Mouse (Mus musculus): ENCODE results near the gene Gm5868. TPM values are rescaled to one million over a fixed set of nuclear protein-coding genes. Genes with fewer than 3 reads are reported as not detected.
"Not testable (repeated sequence)": the region's sequence is repeated elsewhere in the genome, so short reads cannot be mapped to it uniquely, and the experiment has no call there.

Gene Gm5868
- not detected for total RNA-seq (2021)

DNA sequence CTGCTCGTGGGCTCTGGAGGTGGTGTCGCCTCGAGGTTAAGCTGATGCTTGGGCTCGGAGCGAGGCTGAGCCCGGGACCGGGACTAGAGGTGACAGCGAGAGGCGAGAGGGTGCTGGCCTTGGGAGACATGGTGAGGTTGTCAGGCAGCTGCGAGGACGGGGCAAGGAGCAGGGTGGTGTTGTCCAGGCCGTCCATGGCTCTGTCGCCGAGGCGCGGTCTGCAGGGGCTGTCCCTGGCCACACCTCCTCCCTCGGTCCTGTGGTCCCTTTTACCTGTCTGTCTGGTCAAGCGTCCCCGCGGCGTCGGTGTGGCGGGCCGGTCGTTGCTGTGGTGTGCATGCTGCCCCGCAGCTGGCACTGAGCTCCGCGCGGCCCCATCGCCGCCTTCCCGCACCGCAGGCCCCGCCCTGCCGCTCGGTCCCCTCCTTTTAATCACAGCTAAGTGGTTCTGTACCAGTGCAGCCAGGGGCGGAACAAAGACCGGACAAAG lies at the start of gene Gm5868:
TSS of gene Gm5868 (minus strand) at position 360 of the 490 bp plus-strand sequence.
- DNase-seq = no peak

GRCm38 (mm10) chr5:72636576-72636975 lies 49.2 kb upstream of the Gm5868 start:
- DNase-seq = no peak

GRCm38 (mm10) chr5:72636122-72636521 lies 48.8 kb upstream of the Gm5868 start:
- no peak for DNase-seq

GRCm38 (mm10) chr5:72634791-72635271 lies 47.5 kb upstream of the Gm5868 start:
- no peak for DNase-seq

- DNase-seq = no peak
Measured at GRCm38 (mm10) chr5:72630026-72630425, 42.7 kb upstream of the Gm5868 start.

DNA sequence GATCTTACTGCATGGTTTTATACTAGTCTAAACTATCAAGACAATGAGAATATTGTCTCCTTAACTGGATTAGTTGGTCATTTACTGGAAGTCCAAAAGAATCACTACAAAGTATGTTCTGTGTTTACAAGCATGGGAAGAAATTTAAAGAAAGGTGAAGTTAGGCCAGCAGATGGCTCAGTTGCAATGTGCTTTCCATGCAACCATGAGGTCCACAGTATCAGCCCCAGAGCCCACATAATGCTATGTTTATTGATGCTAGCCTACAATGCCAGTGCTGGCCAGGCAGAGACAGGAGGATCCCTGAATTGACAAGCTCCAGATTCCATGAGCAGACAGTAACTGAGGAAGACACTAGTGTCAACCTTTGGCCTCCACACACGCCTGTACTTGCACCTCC lies 33.7 kb upstream of the Gm5868 start:
- no peak for DNase-seq

- DNase-seq = no peak
Measured at GRCm38 (mm10) chr5:72617413-72617812, 30.1 kb upstream of the Gm5868 start.

DNA sequence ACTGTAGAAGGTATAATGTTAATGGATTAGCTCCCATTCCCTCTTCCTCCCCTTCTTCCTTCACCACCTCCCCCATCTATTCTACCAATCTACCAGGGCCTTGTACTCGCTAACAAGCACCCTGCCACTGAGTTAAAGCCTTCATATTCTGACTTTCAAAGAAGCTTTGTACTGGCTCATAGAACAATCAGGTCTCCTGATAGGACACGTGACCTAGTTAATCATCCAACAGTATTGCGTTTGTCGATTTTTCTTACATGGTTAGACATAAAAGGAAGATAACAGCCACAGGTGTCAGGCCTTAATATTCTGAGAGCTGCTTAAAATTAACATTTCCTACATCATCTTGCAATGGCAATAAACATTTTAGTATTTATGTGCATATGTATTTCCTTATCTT lies 15.8 kb upstream of the Gm5868 start:
- DNase-seq = no peak

DNA sequence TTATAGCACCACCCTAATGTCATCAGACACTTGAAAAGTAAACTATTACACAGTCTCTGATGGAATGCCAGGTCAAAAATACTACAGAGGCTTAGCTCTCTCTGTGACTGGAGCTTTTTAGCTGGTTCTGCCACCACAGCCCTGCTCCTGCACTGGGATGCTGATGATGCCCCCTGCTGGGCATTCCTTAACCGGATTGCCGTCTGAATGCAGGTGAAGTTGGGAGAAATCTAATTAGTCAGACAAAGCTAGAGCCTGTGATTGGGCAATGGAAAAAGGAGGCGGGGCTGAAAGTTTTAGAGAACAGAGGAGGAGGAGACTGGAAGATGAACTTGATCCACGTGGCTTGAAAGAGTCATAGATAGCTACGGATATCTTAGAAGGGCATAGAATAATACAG lies 13.7 kb upstream of the Gm5868 start:
- DNase-seq = peak; percentile 69

DNA sequence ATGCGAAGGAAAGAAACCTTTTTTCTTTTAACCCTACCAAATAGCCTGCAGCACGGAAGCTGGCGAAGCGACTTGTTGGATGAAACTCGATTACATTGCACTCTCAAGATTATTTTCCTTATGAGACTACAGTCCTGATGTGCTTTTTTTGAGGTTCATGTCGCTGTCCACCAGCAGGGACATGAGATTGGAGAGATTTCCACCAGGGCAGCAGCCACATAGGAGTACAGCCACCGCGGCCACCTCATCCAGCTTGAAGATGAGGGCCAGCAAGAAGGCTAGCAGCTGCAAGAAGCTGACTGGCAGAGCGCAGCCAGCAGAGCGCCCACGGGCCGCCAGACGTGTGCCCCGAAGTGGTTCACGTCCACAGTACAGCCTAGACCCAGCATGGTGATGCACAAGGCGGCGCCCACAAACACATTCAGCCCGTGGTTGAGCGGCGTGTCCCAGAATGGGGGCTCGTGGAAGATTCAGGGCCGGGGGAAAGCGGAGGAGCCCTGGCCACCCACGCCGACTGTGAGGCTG lies 622 bp downstream of the Gm5868 start:
- DNase-seq = not testable (repeated sequence)

DNA sequence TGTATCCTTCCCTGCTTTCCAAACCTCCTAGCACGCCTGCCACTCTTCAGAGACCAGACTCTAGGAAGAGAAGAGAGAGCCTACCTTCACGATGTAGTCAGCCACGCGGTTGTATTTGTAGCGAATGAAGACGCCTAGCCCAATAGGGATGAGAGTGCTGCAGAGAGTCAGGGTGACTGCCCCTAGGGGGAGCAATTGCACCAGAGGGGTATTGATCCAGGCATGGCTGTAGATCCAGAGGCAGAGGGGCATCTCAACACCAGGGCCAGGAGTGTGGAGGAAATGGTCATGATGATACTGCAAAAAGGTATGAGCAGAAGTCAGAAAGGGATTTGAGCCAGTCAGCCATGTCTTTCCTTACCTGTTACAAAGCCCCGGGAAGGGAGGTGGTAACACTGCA lies 1.2 kb downstream of the Gm5868 start:
- not testable (repeated sequence) for DNase-seq

GRCm38 (mm10) chr5:72580970-72581332 lies 6.4 kb downstream of the Gm5868 start, which contains the start of gene Zar1:
TSS of gene Zar1 (minus strand) at chr5:72581254.
- DNase-seq = not testable (repeated sequence)

DNA sequence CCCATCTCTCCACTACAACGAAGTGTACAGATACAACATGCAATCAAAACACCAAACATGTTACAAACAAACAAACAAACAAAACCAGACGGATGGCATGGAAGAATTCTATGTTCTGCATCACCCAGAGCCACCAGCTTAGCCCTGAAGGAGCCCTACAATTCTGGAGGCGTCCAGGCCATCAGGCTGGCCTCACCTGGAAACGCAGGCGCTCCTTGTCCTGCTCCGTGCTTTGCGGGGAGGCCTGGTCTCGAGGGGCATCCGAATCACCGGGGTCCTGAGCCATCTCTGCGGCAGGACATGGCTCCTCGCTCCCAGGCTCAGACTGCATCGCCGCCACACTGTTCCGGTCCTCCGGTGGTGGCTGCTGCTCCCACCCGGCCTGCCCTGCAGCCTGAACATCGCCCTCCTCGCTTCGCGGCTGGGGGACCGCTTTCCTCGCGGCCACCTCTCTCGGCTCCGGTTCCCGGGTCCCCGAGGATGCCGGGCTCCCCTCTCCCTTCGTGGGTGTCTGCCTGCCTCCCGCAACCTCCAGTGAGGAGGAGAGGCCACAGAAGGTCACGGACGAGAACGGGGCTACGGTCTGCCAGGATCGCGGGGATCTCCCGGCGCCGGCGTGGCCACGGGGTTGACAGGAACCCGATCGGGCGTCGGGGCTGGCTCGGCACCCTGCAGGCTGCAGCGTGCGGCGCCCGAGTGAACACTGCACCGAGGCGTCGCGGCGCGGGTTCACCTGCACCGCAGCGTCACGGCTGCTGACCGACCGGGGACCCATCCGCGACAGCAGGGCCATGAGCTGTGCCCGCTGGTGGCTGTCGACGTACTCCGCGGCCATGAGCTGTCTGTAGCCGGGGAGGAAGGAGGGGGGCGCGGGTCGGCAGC lies 7.0 kb downstream of the Gm5868 start:
- peak; percentile 11 for DNase-seq

DNA sequence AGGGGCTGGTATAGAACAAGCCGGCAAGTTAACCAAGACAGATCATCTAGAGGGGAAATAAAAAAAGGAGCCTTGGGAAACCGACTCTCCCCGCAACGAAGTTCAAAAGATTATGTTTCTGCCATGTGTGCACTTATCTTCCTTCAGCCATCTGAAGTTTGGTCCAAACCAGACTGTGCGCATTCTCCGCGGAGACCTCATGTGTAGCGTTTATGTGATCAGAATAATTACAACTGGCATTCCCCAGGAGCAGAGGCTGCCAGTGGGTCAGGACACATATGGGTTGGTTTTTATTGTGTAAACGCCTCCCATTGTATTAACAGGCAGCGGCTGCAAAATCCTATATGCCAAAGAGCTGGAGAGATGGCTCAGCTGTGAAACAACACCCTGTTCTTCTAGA lies 7.8 kb downstream of the Gm5868 start:
- DNase-seq = not testable (repeated sequence)

- no peak for DNase-seq
Measured at GRCm38 (mm10) chr5:72565621-72566020, 21.7 kb downstream of the Gm5868 start.

DNA sequence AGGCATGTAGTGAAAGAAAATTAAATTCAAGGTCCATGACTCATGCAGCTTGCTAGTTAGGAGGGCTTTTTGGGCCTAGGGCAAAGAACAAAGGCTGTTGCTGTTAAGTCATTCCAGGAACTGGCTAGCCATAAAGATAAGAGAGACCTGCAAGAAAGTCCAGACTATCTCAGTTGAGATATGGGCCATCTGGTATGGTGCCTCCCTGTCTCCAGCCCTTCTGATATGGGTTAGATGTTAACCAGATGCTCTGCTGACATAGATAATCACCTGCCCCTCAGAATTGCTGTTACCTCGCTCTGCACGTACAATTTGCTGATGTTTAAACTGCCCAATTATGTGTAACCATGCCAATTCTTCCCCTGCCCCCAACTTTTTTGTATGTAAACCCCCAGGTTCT lies 24.2 kb downstream of the Gm5868 start:
- DNase-seq = not testable (repeated sequence)

DNA sequence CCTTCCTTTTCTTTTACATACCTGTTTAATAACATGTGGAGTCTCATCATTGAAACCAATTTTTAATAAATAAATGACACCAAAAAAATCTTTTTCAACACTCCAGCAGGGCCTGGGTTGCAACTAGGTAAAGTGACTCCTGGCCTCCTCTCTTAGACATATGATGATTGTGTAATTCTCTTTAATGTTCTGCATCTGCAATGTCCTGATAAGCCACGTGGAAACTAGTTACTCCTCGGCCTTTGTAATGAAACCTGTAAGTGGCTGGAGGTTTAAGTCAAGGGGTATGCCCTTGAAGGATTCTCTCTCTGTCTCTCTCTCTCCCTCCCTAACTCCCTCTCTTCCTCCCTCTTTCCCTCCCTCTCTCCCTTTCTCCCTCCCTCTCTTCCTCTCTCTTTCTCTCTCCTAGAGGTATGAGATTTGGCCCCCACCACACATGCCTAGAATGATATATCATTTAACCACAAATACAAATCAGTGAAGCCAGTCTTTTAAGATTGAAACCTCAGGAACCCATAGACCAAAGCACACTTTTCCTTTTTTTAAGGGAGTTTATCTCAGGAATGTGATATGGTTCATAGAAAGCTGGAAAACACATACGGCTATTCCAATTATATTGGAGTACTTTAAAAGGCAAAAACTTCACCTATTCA lies 26.2 kb downstream of the Gm5868 start:
- DNase-seq = no peak

GRCm38 (mm10) chr5:72559544-72560049 lies 27.8 kb downstream of the Gm5868 start, which contains the start of gene Nfxl1:
TSS of gene Nfxl1 (minus strand) at chr5:72559684.
- DNase-seq = peak; percentile 97

GRCm38 (mm10) chr5:72558716-72559526 lies 28.4 kb downstream of the Gm5868 start:
- DNase-seq = peak; percentile 52

GRCm38 (mm10) chr5:72556245-72556644 lies 31.1 kb downstream of the Gm5868 start:
- no peak for DNase-seq

- DNase-seq = no peak
Measured at GRCm38 (mm10) chr5:72551209-72551608, 36.1 kb downstream of the Gm5868 start.
